Mouse (Mus musculus) lung, postnatal 0 days (tissue): Measurements from ENCODE around the gene Cdk19. TPM values are rescaled to one million over a fixed set of nuclear protein-coding genes. Genes with fewer than 3 reads are reported as not detected.

Experiments
- ATAC-seq: fragments of 200-750 bp; cut with Nextera tagmentation; 2 replicates; pipeline ENCODE4 v1.8.0; 2017; ENCODE audit warnings: moderate library complexity
- DNase-seq: peaks from one replicate; pipeline ENCODE4 v3.0.0-alpha.2; 2016; ENCODE audit warnings: low spot score
- H3K27ac ChIP-seq: fragments of 300-500 bp; sonication (generic); 2 replicates; pipeline ENCODE4 v1.5.1; 2014; ENCODE audit warnings: antibody characterized with exemption, mild to moderate bottlenecking, low read length, mixed read lengths
- H3K27me3 ChIP-seq: fragments of 300-500 bp; sonication (generic); replicated peaks from 2 replicates; pipeline ENCODE4 v1.6.1; 2014; ENCODE audit warnings: low read length, mixed read lengths; ENCODE audit not compliant: insufficient read depth
- H3K36me3 ChIP-seq: fragments of 300-500 bp; sonication (generic); 2 replicates; pipeline ENCODE4 v1.6.1; 2014; ENCODE audit warnings: low read length, mixed read lengths; ENCODE audit not compliant: insufficient read depth
- H3K4me1 ChIP-seq: fragments of 300-500 bp; sonication (generic); 2 replicates; pipeline ENCODE4 v1.6.1; 2014; ENCODE audit warnings: antibody characterized with exemption, low read depth, low read length, mixed read lengths; ENCODE audit not compliant: insufficient read depth
- H3K4me2 ChIP-seq: fragments of 300-500 bp; sonication (generic); replicated peaks from 2 replicates; pipeline ENCODE4 v1.6.1; 2014; ENCODE audit warnings: low read depth, mild to moderate bottlenecking, low read length, moderate library complexity, mixed read lengths
- H3K4me3 ChIP-seq: fragments of 300-500 bp; sonication (generic); 2 replicates; pipeline ENCODE4 v1.5.1; 2014; ENCODE audit warnings: low read depth, low read length
- H3K9ac ChIP-seq: fragments of 300-500 bp; sonication (generic); replicated peaks from 2 replicates; pipeline ENCODE4 v1.6.1; 2014; ENCODE audit warnings: low read depth, mild to moderate bottlenecking
- H3K9me3 ChIP-seq: fragments of 300-500 bp; sonication (generic); 2 replicates; pipeline ENCODE4 v1.6.1; 2016; ENCODE audit warnings: low read length, mixed read lengths
- CTCF ChIP-seq: IDR thresholded peaks from 2 replicates; pipeline ENCODE4 v1.5.1; 2016; ENCODE audit warnings: antibody characterized with exemption, mild to moderate bottlenecking
- EP300 ChIP-seq: IDR thresholded peaks from 2 replicates; pipeline ENCODE4 v1.6.1; 2016; ENCODE audit warnings: antibody characterized with exemption, mild to moderate bottlenecking, control low read depth
- whole genome bisulfite sequencing: fragments of 180-500 bp; shearing (Covaris S2); extraction: QIAGEN DNeasy Blood & Tissue Kit; methylation state at CpG from one replicate; pipeline ENCODE4 v1.1.7; 2014; 5-methylcytosine and 5-hydroxymethylcytosine counted together
- polyA plus RNA-seq: library from polyadenylated mRNA; unstranded; fragments of >200 nt; fragmentation: Nextera tagmentation; extraction: Ambion mirVana; gene quantifications from 2 replicates; pipeline ENCODE4 v1.2.1, GENCODE M21; 2015

Gene Cdk19
- polyA plus RNA-seq, 1 experiment from 2014 or later, result 6.7 TPM

DNA sequence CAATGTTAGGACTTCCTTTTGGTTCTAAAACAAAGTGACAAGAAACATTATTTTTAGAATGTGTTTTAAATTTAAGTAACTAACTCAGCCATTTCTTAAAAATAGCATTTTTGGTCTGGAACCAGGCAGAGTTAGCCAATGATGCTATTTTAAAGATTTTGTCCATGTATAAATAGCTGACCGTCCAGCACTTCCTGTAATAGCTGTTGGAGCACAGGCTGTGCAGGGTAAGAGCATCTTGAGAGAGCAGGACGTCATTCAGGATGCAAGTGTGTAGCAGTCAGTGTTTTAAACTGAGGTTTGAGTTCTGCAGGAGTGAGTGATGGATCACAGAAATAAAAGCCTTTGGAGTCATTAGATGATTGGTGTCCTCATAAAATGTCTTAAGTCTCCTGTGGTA is 18.8 kb downstream of the Cdk19 start:
- Histone ChIP-seq H3K9ac (no peak overlapping the region), H3K27me3 (no peaks in the 10 kb centered on the region), H3K36me3 (no peaks in the 10 kb centered on the region), H3K4me1 (no peaks in the 10 kb centered on the region), H3K27ac (no peak overlapping the region), H3K9me3 (no peaks in the 10 kb centered on the region), H3K4me2 (no peak overlapping the region), H3K4me3 (no peak overlapping the region)
- 19% methylated on average over 2 of the region's 2 CpGs for WGBS
- ATAC-seq, result no peak
- TF ChIP-seq CTCF (no peak), EP300 (no peak)
- DNase-seq, result peak; percentile 39

DNA sequence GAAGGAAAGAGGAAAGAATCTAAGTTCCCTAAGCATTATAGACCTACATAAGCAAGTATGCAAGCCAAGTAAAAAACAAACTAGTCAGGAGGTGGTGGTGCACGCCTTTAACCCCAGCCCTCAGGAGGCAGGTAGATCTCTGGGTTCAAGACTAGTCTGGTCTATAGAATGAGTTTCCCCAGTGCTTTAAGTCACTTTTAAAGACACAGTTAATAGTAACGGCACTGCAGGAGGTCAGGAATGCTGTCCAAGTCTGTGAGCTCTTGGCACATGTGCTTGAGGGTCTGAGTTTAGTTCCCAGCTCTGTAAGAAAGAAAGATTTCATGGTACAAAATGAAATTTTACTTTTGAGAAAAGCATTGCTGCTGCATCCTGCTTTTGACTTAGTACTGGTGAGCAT is 19.8 kb downstream of the Cdk19 start:
- Histone ChIP-seq H3K4me3 (no peak overlapping the region), H3K4me1 (no peaks in the 10 kb centered on the region), H3K27me3 (no peaks in the 10 kb centered on the region), H3K36me3 (no peaks in the 10 kb centered on the region), H3K27ac (no peak overlapping the region), H3K9ac (no peak overlapping the region), H3K9me3 (no peaks in the 10 kb centered on the region), H3K4me2 (no peak overlapping the region)
- TF ChIP-seq CTCF, result no peak
- TF ChIP-seq EP300, result no peak
- no peak for ATAC-seq
- WGBS, result 73% methylated on average over 2 of the region's 2 CpGs
- no peak for DNase-seq

DNA sequence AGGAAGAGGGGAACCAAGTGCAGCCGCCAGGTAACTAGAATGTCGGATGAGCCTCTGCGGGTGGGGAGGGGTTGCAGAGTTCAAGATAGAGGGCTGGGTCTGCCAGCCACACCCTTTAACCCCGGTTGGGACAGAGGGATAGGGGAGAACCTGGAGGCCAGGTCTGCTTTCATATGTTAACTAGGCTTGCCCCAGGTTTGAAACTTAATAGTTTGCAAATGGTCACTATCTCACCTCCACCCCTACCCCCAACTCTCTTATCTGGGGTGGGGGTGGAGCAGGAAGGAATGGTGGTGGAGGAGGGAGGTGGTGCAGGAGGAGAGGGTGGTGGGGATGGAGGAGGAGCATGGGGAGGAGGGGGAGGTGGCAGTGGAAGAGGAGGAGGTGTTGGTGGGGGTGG is 23.6 kb downstream of the Cdk19 start:
- H3K4me1 ChIP-seq, result no peaks in the 10 kb centered on the region
- H3K27ac ChIP-seq, result no peak overlapping the region
- 33% methylated on average over 4 of the region's 4 CpGs for WGBS
- no peak for ATAC-seq
- H3K9ac ChIP-seq, result no peak overlapping the region
- H3K4me3 ChIP-seq, result no peak overlapping the region
- H3K27me3 ChIP-seq, result no peaks in the 10 kb centered on the region
- no peak for TF ChIP-seq CTCF
- no peak for TF ChIP-seq EP300
- H3K4me2 ChIP-seq, result no peak overlapping the region
- no peaks in the 10 kb centered on the region for H3K36me3 ChIP-seq
- H3K9me3 ChIP-seq, result no peaks in the 10 kb centered on the region
- DNase-seq, result no peak

DNA sequence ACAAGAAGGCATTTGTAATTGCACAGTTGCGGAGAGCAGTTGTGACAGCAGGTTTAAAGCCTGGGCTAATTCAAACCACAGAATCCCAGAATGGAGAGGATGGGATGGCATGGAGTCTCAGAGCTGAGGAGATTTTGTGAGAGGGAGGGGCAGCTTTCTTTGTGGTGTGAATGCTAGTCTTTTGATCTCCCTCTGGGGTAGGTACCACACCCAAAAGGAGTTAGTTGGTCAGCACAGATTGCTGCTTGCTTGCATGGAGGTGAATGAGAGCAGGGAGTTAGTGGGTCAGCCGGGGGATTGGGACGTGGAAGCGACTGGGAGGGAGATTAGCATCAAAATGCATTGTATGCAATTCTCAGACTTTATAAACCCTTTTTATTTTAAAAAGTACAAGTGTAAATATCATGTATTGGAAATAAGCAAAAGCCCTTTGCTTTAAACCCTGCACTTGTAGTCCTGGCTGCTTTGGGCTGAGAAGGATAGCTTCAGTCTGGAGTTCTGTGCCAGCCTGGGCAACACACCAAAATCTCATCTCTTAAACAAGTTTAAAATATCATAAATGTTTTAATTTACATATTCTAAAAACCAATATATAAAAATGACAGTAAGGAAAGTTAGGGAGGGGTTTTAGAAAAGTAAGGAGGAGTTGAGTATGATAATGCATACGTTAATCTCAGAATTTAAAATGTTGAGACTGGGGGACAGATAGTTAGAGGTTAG is 25.4 kb downstream of the Cdk19 start:
- WGBS, result 81% methylated on average over 5 of the region's 5 CpGs
- H3K9me3 ChIP-seq, result no peaks in the 10 kb centered on the region
- no peak overlapping the region for H3K4me3 ChIP-seq
- H3K36me3 ChIP-seq, result no peaks in the 10 kb centered on the region
- no peak overlapping the region for H3K9ac ChIP-seq
- no peak for TF ChIP-seq CTCF
- no peak for TF ChIP-seq EP300
- H3K27me3 ChIP-seq, result no peaks in the 10 kb centered on the region
- ATAC-seq (no peak), DNase-seq (no peak)
- no peaks in the 10 kb centered on the region for H3K4me1 ChIP-seq
- H3K4me2 ChIP-seq, result no peak overlapping the region
- no peak overlapping the region for H3K27ac ChIP-seq

DNA sequence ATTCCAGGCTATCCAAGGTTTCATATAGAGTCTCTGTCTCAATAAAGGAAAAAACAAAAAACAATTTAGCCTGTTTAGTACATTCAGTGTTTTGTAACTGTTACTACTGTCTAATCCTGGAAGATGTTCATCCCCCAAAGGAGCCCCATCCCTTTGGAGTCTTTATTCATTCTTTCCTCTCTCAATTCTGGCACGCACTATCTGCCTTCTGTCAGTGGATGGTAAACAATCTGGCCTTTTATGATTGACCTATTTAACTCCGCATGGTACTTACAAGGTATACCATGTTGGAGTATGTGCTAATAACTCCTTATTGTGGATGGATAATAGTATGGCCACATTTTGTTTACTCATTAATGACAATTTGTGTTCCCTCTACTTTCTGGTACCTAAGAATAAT is 26.6 kb downstream of the Cdk19 start:
- no peak for ATAC-seq

DNA sequence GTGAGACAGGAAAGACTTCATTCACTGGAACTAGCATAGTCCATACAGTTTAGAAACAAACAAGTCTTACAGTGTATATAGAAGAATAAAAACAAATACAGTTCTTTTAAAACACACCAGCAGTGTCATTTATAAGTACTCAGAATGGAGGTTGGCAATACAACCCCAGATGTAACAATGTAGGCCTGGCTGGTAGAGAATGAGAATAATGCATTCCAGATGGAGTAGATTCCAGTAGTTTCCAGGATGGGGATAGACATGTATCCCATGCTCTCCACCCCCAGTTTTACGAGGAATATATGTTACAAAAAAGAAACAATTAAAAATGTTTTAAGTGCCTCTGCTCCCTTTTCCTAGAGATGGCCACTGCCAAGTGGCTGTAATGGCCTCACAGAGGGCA is 29.2 kb downstream of the Cdk19 start:
- DNase-seq, result no peak
- 83% methylated on average over 1 of the region's 1 CpGs for WGBS

More for the DNA sequence above, 26.6 kb downstream of the Cdk19 start:
- H3K9ac ChIP-seq, result no peak overlapping the region
- H3K4me2 ChIP-seq, result no peak overlapping the region
- H3K9me3 ChIP-seq, result no peaks in the 10 kb centered on the region
- WGBS, result 84% methylated on average over 2 of the region's 2 CpGs
- H3K27me3 ChIP-seq, result no peaks in the 10 kb centered on the region
- H3K4me3 ChIP-seq, result no peak overlapping the region
- TF ChIP-seq CTCF (no peak), EP300 (no peak)
- no peaks in the 10 kb centered on the region for H3K4me1 ChIP-seq
- DNase-seq, result no peak
- H3K27ac ChIP-seq, result no peak overlapping the region
- H3K36me3 ChIP-seq, result no peaks in the 10 kb centered on the region

DNA sequence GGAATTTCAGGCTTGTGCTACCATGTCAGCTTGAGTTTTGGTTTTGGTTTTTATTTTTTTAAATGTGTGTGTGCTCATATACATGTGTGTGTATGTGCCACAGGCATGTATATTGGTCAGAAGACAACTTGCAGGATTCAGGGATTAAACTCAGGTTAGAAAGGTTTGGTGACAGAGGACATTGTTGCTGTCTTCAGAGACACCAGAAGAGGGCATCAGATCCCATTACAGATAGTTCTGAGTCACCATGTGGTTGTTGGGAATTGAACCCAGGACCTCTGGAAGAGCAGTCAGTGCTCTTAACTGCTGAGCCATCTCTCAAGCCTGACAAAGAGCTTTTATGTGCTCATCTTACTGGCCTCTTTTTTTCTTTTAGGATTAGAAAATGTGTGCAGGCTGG is 30.8 kb downstream of the Cdk19 start:
- TF ChIP-seq CTCF, result peak; percentile 44; the same call in 1 of the 2 replicates
- TF ChIP-seq EP300, result no peak
- no peaks in the 10 kb centered on the region for H3K27me3 ChIP-seq
- DNase-seq (no peak), ATAC-seq (no peak)
- H3K4me1 ChIP-seq, result no peaks in the 10 kb centered on the region
- no peak overlapping the region for H3K4me2 ChIP-seq
- H3K36me3 ChIP-seq, result no peaks in the 10 kb centered on the region
- no peak overlapping the region for H3K9ac ChIP-seq
- H3K27ac ChIP-seq, result no peak overlapping the region
- H3K4me3 ChIP-seq, result no peak overlapping the region
- no peaks in the 10 kb centered on the region for H3K9me3 ChIP-seq

More for the DNA sequence above, 29.2 kb downstream of the Cdk19 start:
- Histone ChIP-seq H3K27ac (no peak overlapping the region), H3K36me3 (no peaks in the 10 kb centered on the region), H3K4me1 (no peaks in the 10 kb centered on the region), H3K4me2 (no peak overlapping the region), H3K9me3 (no peaks in the 10 kb centered on the region), H3K9ac (no peak overlapping the region), H3K4me3 (no peak overlapping the region), H3K27me3 (no peaks in the 10 kb centered on the region)
- no peak for ATAC-seq
- TF ChIP-seq CTCF (no peak), EP300 (no peak)
